Mouse (Mus musculus) limb, embryonic 10.5 days (tissue): Measurements from ENCODE around the gene Slc25a33. TPM values are rescaled to one million over a fixed set of nuclear protein-coding genes. Genes with fewer than 3 reads are reported as not detected.
A peak's percentile ranks its signal among the peaks of the same experiment; 100 is the strongest.

Experiments
- DNase-seq: peaks from one replicate; pipeline ENCODE4 v3.0.0-alpha.2; 2017; ENCODE audit warnings: low spot score
- H3K27ac ChIP-seq: fragments of 300-500 bp; sonication (generic); 2 replicates; pipeline ENCODE4 v1.5.1; 2016; ENCODE audit warnings: mild to moderate bottlenecking
- H3K27me3 ChIP-seq: fragments of 300-500 bp; sonication (generic); 2 replicates; pipeline ENCODE4 v1.6.1; 2016; ENCODE audit warnings: low read depth, mild to moderate bottlenecking; ENCODE audit not compliant: poor library complexity, severe bottlenecking
- H3K36me3 ChIP-seq: fragments of 300-500 bp; sonication (generic); 2 replicates; pipeline ENCODE4 v1.6.1; 2016; ENCODE audit warnings: mild to moderate bottlenecking, moderate library complexity
- H3K4me1 ChIP-seq: fragments of 300-500 bp; sonication (generic); 2 replicates; pipeline ENCODE4 v1.6.1; 2016
- H3K4me3 ChIP-seq: fragments of 300-500 bp; sonication (generic); 2 replicates; pipeline ENCODE4 v1.5.1; 2016; ENCODE audit warnings: mild to moderate bottlenecking, moderate library complexity
- H3K9me3 ChIP-seq: fragments of 300-500 bp; sonication (generic); replicated peaks from 2 replicates; pipeline ENCODE4 v1.6.1; 2016; ENCODE audit warnings: mild to moderate bottlenecking
- WGBS: fragments of 180-500 bp; shearing (Covaris S2); methylation state at CpG from one replicate; pipeline ENCODE4 v1.1.7; 2016; 5-methylcytosine and 5-hydroxymethylcytosine counted together
- polyA plus RNA-seq: library from polyadenylated mRNA; unstranded; fragments of >200 nt; fragmentation: Nextera tagmentation; extraction: Ambion mirVana; gene quantifications from 2 replicates; pipeline ENCODE4 v1.2.1, GENCODE M21; 2016

The Slc25a33 gene
- polyA plus RNA-seq, 1 experiment from 2014 or later = 24.5 TPM

DNA sequence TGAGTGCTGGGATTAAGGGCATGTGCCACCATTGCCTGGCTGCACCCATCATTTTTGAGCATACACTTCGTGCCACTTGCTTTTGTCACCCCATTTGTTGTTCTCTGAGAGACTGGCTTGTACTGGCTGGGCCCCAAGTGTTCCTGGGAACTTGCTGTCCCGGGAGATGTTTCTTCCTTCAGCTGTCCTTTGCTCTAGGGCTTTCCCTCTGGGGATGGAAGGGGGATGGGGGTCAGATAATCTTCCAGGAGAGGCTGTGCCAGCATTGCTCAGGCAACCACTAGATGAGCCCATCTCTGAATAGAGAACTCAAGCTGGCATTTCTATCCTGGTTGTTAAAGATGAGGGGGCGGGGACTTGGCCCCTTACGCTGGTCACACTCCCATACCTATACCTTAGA, 17.4 kb upstream of the Slc25a33 start:
- Histone ChIP-seq H3K4me1 (peaks cover 30% of the 10 kb centered on the region), H3K27me3 (no peaks in the 10 kb centered on the region), H3K27ac (no peak overlapping the region), H3K4me3 (no peak overlapping the region), H3K36me3 (no peaks in the 10 kb centered on the region), H3K9me3 (no peaks in the 10 kb centered on the region)
- 78% methylated on average over 4 of the region's 4 CpGs for WGBS
- no peak for DNase-seq

DNA sequence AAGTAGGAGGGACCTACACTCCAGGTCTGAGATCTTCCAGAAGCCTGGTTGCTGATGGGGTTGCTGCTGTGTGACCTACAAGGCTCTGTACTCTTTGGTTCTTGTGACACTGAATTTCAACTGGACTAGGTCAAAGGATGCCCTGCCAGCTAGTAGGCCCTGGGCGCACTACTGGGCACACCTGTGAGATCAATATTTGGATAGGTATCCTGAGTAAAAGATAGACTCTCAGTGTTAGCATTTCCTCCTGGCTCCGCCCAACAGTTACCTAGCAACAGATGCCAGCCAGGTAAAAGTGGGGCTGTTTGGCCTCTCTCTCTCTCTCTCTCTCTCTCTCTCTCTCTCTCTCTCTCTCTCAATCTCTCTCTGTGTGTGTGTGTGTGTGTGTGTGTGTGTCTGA, 16.9 kb upstream of the Slc25a33 start:
- Histone ChIP-seq H3K9me3 (no peaks in the 10 kb centered on the region), H3K4me3 (no peak overlapping the region), H3K27ac (no peak overlapping the region), H3K27me3 (no peaks in the 10 kb centered on the region), H3K4me1 (peaks cover 30% of the 10 kb centered on the region), H3K36me3 (no peaks in the 10 kb centered on the region)
- WGBS = 88% methylated on average over 2 of the region's 2 CpGs
- DNase-seq = no peak

DNA sequence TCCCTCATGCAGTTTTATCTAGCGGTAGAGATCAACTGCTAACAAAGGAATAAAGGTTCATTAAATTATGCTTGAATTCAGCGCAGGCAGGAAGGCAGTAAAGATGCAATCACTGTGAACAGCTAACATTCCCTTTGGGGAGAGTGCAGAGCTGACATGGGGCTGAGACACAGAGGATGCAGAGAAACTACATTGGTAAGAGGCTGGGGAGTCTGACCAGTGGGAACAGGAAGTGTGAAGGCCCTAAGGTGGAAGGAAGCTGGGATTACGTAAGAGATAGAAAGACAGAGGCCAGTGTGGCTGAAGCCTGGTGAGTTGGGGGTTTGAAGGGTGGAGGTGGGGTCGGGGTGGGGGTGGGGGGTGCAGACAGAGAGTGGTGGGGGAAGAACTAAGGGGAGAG, 16.5 kb upstream of the Slc25a33 start:
- 68% methylated on average over 4 of the region's 4 CpGs for WGBS
- DNase-seq = no peak
- H3K4me3 ChIP-seq = no peak overlapping the region

DNA sequence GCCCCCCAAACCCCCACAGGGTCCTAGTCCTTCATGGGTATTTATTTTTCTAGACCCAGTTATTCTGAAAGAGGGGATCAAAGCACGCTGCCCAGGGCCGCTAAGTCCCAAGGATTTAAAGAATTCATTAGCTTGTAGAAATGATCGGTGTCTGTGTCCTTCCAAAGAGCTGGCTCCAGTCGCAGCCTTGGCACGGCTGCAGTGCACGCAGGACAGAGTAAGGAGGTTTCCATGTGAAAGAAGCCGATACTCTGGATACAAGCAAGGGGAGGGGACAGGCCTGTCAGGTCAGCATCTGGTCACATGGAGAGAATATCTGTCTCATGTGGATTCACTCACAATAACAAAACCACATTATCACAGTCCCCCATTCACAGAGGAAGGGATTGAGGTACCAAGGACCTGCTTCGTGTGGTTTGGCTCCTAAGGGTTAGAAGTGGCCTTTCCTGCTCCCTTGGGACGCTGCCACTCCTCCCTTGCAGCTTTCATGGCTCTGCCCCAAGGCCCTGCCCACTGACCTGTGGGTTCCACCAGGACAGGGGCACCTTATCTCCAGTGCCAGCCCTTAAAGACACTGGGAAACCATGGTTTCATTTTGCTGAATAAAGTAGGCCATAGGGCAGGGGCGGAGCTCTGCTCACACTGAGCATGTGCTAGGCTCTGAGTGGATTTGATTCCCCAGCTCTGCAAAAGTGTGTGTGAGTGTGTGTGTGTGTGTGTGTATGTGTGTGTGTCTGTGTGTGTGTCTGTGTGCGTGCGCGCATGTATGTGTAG, 15.5 kb upstream of the Slc25a33 start:
- Histone ChIP-seq H3K4me1 (peaks cover 30% of the 10 kb centered on the region), H3K27me3 (no peaks in the 10 kb centered on the region), H3K9me3 (no peaks in the 10 kb centered on the region), H3K36me3 (no peaks in the 10 kb centered on the region), H3K4me3 (no peak overlapping the region), H3K27ac (no peak overlapping the region)
- DNase-seq = no peak
- 89% methylated on average over 13 of the region's 13 CpGs for WGBS

More for the DNA sequence above, 16.5 kb upstream of the Slc25a33 start:
- Histone ChIP-seq H3K27ac (no peak overlapping the region), H3K4me1 (peaks cover 30% of the 10 kb centered on the region), H3K9me3 (no peaks in the 10 kb centered on the region), H3K36me3 (no peaks in the 10 kb centered on the region), H3K27me3 (no peaks in the 10 kb centered on the region)

DNA sequence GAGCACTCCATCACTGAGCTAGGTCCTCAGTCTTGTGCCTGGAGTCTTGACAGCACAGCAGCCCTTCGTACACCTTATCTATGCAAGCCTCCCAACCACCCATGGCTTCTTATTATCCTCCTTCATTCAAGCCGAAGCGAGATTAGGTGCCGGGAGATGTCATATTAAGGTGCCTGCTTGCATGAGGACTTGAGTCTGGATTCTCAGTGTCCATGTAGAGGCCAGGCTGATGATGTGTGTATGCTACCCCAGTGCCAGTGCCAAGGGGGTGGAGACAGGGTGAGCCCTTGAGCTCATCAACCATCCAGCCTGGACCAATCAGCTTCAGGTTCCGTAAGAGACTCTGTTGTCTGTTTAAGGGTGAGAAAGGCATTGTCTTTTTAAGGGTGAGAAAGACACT, 10.8 kb upstream of the Slc25a33 start:
- Histone ChIP-seq H3K36me3 (no peaks in the 10 kb centered on the region), H3K9me3 (no peaks in the 10 kb centered on the region), H3K27me3 (no peaks in the 10 kb centered on the region), H3K4me3 (no peak overlapping the region), H3K4me1 (peaks cover 8% of the 10 kb centered on the region; the same call in 1 of the 2 replicates), H3K27ac (no peak overlapping the region)
- DNase-seq = no peak
- WGBS = 90% methylated on average over 5 of the region's 5 CpGs

DNA sequence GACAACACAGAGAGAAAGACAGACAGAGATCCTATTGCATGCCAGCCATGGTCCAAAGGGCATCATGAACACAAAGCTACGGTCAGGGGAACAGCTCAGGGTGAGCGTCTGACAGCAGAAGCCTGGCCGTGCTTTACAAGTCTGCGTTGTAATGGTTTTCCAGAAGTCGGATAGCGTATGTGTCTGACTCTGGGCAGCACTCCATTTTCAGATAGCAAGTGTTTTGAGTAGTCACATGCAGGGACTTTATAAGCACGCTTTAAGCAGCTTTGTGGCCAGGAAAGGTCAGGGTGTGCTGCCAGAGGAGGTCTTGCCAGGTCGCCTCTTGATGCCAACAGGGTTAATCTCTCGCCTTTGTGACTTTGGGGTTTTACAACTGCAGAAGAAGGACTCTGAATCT, 10.3 kb upstream of the Slc25a33 start:
- no peak for DNase-seq
- Histone ChIP-seq H3K27ac (no peak overlapping the region), H3K4me1 (0 out of 2 replicates have a peak, but pooled peaks cover 3% of the 10 kb centered on the region), H3K36me3 (no peaks in the 10 kb centered on the region), H3K4me3 (no peak overlapping the region), H3K27me3 (no peaks in the 10 kb centered on the region), H3K9me3 (no peaks in the 10 kb centered on the region)
- 84% methylated on average over 9 of the region's 9 CpGs for WGBS

DNA sequence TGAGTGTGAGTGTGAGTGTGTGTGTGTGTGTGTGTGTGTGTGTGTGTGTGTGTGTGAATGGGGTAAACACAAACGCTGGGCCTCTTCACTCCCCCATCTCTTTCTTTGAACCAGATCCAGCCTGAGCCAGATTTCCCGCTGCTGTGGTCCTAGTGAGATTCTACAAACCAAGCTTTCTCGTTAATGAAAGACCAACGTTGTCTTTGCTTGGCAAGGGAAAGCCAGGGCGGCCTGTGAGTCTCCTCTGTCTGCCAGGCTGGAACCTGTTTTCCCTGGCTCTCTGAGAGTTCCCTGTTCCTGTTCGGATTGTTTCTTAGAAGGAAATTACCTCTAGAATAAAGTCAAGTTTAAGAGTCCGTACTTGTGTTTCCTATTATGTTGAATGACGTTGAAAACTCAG, 8.9 kb upstream of the Slc25a33 start:
- no peaks in the 10 kb centered on the region for H3K36me3 ChIP-seq
- no peaks in the 10 kb centered on the region for H3K9me3 ChIP-seq
- no peaks in the 10 kb centered on the region for H3K27me3 ChIP-seq
- 0 out of 2 replicates have a peak, but pooled peaks cover 3% of the 10 kb centered on the region for H3K4me1 ChIP-seq
- H3K27ac ChIP-seq = peak overlapping the region; percentile 4; the same call in 1 of the 2 replicates
- no peak for DNase-seq
- no peak overlapping the region for H3K4me3 ChIP-seq
- 77% methylated on average over 8 of the region's 8 CpGs for WGBS

DNA sequence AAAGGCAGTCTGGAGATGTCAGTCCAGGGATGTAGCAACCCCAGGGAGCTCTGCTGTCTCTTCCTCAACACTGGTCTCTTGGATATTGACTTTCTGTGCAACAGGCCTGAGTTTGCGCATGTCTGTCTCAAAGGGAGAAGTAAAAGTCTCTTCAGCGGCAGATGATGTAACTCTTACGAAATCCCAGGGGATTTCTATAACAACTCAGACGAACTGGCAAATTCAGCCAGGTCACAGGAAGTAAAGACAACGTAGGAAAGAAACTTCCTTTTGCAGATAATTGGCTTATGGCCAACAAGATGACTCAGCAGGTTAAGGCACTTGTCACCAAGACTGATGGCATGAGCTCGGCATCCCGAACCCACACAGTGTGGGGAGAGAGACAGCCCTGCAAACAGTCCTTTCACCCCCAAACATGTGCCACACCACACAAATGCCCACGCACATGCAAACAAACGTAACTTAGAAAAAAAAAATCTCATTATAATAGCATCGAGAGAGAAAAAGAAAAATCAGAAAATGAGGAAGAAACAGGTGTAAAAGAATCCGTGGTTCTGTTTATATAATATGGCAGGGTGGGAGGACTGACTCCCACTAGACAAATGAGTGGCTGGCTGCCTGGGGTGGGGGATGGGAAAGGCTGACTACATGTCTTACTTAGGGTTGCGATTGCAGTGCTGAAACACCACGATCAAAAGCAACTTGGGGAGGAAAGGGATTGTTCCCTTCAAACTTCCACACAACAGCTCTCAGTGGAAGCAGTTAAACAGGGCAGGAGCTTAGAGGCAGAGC, 6.7 kb upstream of the Slc25a33 start:
- no peaks in the 10 kb centered on the region for H3K36me3 ChIP-seq
- no peak overlapping the region for H3K27ac ChIP-seq
- DNase-seq = no peak
- H3K4me1 ChIP-seq = 0 out of 2 replicates have a peak, but pooled peaks cover 6% of the 10 kb centered on the region
- peaks cover 9% of the 10 kb centered on the region; the same call in 1 of the 2 replicates for H3K27me3 ChIP-seq
- no peak overlapping the region for H3K4me3 ChIP-seq
- 83% methylated on average over 13 of the region's 13 CpGs for WGBS
- no peaks in the 10 kb centered on the region for H3K9me3 ChIP-seq

DNA sequence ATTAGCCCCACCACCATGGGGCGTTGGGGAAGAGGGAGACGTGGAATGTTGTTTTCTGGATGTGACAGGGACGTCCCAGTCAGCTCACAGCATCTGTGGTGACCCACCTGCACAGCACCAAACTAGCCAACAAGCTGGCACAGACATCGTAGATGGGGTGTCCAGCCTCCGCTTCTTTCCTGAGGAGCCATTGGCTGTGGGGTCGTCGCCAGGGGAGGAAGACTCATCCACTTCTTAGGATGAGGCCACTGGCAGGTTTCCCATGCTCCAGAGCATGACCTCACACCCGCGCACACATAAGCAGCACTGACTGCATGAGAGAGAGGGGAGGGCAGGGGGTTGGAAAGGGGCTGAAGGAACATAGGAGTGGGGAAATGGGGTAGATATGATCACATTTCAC, 5.9 kb upstream of the Slc25a33 start:
- Histone ChIP-seq H3K36me3 (no peaks in the 10 kb centered on the region), H3K27ac (no peak overlapping the region), H3K4me1 (0 out of 2 replicates have a peak, but pooled peaks cover 7% of the 10 kb centered on the region), H3K9me3 (no peaks in the 10 kb centered on the region), H3K27me3 (peaks cover 10% of the 10 kb centered on the region; the same call in 1 of the 2 replicates), H3K4me3 (no peak overlapping the region)
- 80% methylated on average over 9 of the region's 9 CpGs for whole genome bisulfite sequencing
- DNase-seq = no peak

DNA sequence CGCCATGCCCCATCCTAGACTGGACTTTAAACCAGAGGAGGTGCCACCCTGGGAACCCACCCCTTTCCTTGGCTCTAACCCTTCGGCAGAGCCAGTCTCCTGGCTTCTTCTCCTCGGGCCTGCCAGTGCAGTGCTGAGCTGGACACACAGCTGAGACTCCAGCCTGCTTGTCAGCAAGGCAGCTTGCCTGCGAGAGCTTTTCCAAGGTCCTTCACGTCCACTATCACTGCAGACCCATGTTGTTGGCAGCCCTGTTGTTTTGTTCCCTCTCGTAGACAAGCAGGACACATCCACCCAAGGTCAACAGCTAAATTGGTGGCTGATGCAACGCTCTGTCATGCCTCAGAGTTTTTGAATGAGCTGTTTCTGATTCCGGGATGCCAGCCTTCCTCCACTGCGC, 3.0 kb upstream of the Slc25a33 start:
- peaks cover 28% of the 10 kb centered on the region for H3K4me1 ChIP-seq
- 86% methylated on average over 9 of the region's 9 CpGs for WGBS
- no peak overlapping the region for H3K27ac ChIP-seq
- H3K36me3 ChIP-seq = no peaks in the 10 kb centered on the region
- H3K9me3 ChIP-seq = no peaks in the 10 kb centered on the region
- no peak for DNase-seq
- H3K4me3 ChIP-seq = no peak overlapping the region
- peaks cover 10% of the 10 kb centered on the region; the same call in 1 of the 2 replicates for H3K27me3 ChIP-seq

DNA sequence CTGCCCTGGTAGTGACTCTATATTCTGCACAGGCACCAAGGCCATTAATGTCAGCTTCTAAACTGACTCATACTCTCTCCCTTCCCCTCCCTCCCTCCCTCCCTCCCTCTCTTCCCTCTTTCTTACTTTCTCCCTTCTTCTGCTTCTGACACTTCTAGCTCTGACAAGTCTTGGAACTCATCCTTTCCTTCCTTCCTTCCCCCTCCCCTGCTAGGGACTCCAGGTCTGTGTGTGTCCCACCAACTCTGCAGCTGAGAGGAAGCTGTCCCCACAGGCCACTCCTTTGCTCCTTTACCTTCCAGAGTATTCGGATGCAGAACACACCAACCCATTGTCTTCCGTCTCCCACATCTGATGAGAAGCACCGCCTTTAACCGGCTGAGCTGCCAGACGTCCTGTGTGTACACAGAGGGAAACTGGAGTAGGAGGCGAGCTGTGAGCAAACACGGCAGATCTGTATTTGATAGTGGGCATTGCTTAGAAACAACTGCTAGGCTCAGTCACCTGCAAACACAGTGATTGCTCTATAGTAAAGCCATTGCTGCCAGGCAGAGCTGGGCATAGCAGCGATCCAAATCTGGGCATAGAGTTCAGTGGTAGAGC, 1.8 kb upstream of the Slc25a33 start:
- peaks cover 10% of the 10 kb centered on the region; the same call in 1 of the 2 replicates for H3K27me3 ChIP-seq
- DNase-seq = no peak
- no peak overlapping the region for H3K27ac ChIP-seq
- H3K4me1 ChIP-seq = peaks cover 29% of the 10 kb centered on the region
- no peak overlapping the region for H3K4me3 ChIP-seq
- 46% methylated on average over 8 of the region's 8 CpGs for WGBS
- H3K9me3 ChIP-seq = no peaks in the 10 kb centered on the region
- no peaks in the 10 kb centered on the region for H3K36me3 ChIP-seq

DNA sequence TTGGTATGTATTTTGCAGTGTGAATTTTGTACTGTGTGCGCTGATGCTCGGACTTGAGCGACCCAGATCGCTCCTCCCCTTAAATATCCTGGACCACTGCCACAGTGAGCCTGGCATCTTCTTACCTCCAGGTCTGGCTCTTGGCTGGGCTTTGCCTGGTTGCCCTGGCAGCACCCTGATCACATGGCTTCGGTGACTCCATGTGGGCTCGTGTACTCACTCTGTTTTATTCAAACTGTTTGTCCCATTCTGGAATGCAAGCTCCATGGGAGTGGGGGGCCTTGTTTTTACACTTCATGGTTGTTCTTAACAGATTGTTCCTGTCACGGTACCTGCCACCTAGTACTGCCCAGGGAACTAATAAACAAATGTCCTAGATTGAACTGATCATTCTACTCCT, 1.3 kb upstream of the Slc25a33 start:
- H3K9me3 ChIP-seq = no peaks in the 10 kb centered on the region
- no peak overlapping the region for H3K27ac ChIP-seq
- peaks cover 10% of the 10 kb centered on the region; the same call in 1 of the 2 replicates for H3K27me3 ChIP-seq
- H3K36me3 ChIP-seq = no peaks in the 10 kb centered on the region
- DNase-seq = no peak
- WGBS = 78% methylated on average over 7 of the region's 7 CpGs
- H3K4me1 ChIP-seq = peaks cover 29% of the 10 kb centered on the region
- no peak overlapping the region for H3K4me3 ChIP-seq
